Mouse (Mus musculus) midbrain, embryonic 16.5 days (tissue): ENCODE data around the gene Tbl2. TPM values are rescaled to one million over a fixed set of nuclear protein-coding genes. Genes with fewer than 3 reads are reported as not detected.

Source experiments
- ATAC-seq: fragments of 200-750 bp; cut with Nextera tagmentation; 2 replicates; pipeline ENCODE4 v1.8.0; 2017; ENCODE audit warnings: moderate TSS enrichment
- H3K27ac ChIP-seq: fragments of 300-500 bp; sonication (generic); 2 replicates; pipeline ENCODE4 v1.5.1; 2014; ENCODE audit warnings: mild to moderate bottlenecking, low read length, mixed read lengths
- H3K27me3 ChIP-seq: fragments of 300-500 bp; sonication (generic); 2 replicates; pipeline ENCODE4 v1.6.1; 2014; ENCODE audit warnings: low read depth, low read length, mixed read lengths; ENCODE audit not compliant: control insufficient read depth, insufficient read depth
- H3K36me3 ChIP-seq: fragments of 300-500 bp; sonication (generic); 2 replicates; pipeline ENCODE4 v1.6.1; 2014; ENCODE audit warnings: mild to moderate bottlenecking, low read length, moderate library complexity, mixed read lengths; ENCODE audit not compliant: control insufficient read depth, insufficient read depth
- H3K4me1 ChIP-seq: fragments of 300-500 bp; sonication (generic); 2 replicates; pipeline ENCODE4 v1.6.1; 2014; ENCODE audit warnings: mild to moderate bottlenecking, low read length, mixed read lengths; ENCODE audit not compliant: control insufficient read depth, insufficient read depth
- H3K4me2 ChIP-seq: fragments of 300-500 bp; sonication (generic); 2 replicates; pipeline ENCODE4 v1.6.1; 2014; ENCODE audit warnings: mild to moderate bottlenecking, low read length, mixed read lengths
- H3K4me3 ChIP-seq: fragments of 300-500 bp; sonication (generic); 2 replicates; pipeline ENCODE4 v1.5.1; 2014; ENCODE audit warnings: low read depth, mild to moderate bottlenecking, low read length, moderate library complexity, mixed read lengths
- H3K9ac ChIP-seq: fragments of 300-500 bp; sonication (generic); 2 replicates; pipeline ENCODE4 v1.6.1; 2014; ENCODE audit warnings: low read depth, low read length, mixed read lengths
- H3K9me3 ChIP-seq: fragments of 300-500 bp; sonication (generic); replicated peaks from 2 replicates; pipeline ENCODE4 v1.6.1; 2014; ENCODE audit warnings: mild to moderate bottlenecking, low read length, mixed read lengths; ENCODE audit not compliant: control insufficient read depth, poor library complexity, severe bottlenecking
- WGBS: fragments of 180-500 bp; shearing (Covaris S2); extraction: QIAGEN DNeasy Blood & Tissue Kit; methylation state at CpG from one replicate; pipeline ENCODE4 v1.1.7; 2014; 5-methylcytosine and 5-hydroxymethylcytosine counted together
- polyA plus RNA-seq: library from polyadenylated mRNA; unstranded; fragments of >200 nt; fragmentation: Nextera tagmentation; extraction: Ambion mirVana; gene quantifications from 2 replicates; pipeline ENCODE4 v1.2.1, GENCODE M21; 2015

Tbl2 gene
- polyA plus RNA-seq, 1 experiment from 2014 or later, result 12.9 TPM

- H3K9me3 ChIP-seq, result no peaks in the 10 kb centered on the region
- peaks cover 44% of the 10 kb centered on the region for H3K36me3 ChIP-seq
These were observed 29.5 kb downstream of the Tbl2 start for GRCm38 (mm10) chr5:135178996-135179395.

GRCm38 (mm10) chr5:135179616-135180015 lies 30.2 kb downstream of the Tbl2 start:
- WGBS, result 100% methylated on average over 5 of the region's 7 CpGs
- H3K9me3 ChIP-seq, result no peaks in the 10 kb centered on the region
- no peak for ATAC-seq
- H3K9ac ChIP-seq, result no peak overlapping the region
- H3K4me1 ChIP-seq, result no peaks in the 10 kb centered on the region
- H3K27me3 ChIP-seq, result no peaks in the 10 kb centered on the region
- no peak overlapping the region for H3K27ac ChIP-seq
- H3K36me3 ChIP-seq, result peaks cover 44% of the 10 kb centered on the region
- no peak overlapping the region for H3K4me3 ChIP-seq
- H3K4me2 ChIP-seq, result no peak overlapping the region

More at GRCm38 (mm10) chr5:135178996-135179395, 29.5 kb downstream of the Tbl2 start:
- H3K27ac ChIP-seq, result no peak overlapping the region
- H3K4me1 ChIP-seq, result no peaks in the 10 kb centered on the region
- no peak for ATAC-seq
- no peaks in the 10 kb centered on the region for H3K27me3 ChIP-seq
- H3K4me2 ChIP-seq, result no peak overlapping the region
- no peak overlapping the region for H3K9ac ChIP-seq
- 91% methylated on average over 4 of the region's 4 CpGs for WGBS
- no peak overlapping the region for H3K4me3 ChIP-seq

- peaks cover 41% of the 10 kb centered on the region for H3K36me3 ChIP-seq
- no peaks in the 10 kb centered on the region; the same call in 1 of the 2 replicates for H3K4me1 ChIP-seq
- H3K9ac ChIP-seq, result no peak overlapping the region
- H3K9me3 ChIP-seq, result no peaks in the 10 kb centered on the region
- H3K4me2 ChIP-seq, result no peak overlapping the region
- H3K4me3 ChIP-seq, result no peak overlapping the region
- H3K27ac ChIP-seq, result no peak overlapping the region
- no peaks in the 10 kb centered on the region for H3K27me3 ChIP-seq
- ATAC-seq, result no peak
- WGBS, result 95% methylated on average over 14 of the region's 14 CpGs
These were observed 31.3 kb downstream of the Tbl2 start for GRCm38 (mm10) chr5:135180796-135181195.

GRCm38 (mm10) chr5:135181776-135182175 lies 32.3 kb downstream of the Tbl2 start:
- ATAC-seq, result no peak
- H3K4me1 ChIP-seq, result peaks cover 5% of the 10 kb centered on the region; the same call in 1 of the 2 replicates
- H3K4me2 ChIP-seq, result no peak overlapping the region
- no peak overlapping the region for H3K9ac ChIP-seq
- H3K27me3 ChIP-seq, result no peaks in the 10 kb centered on the region
- no peak overlapping the region for H3K27ac ChIP-seq
- H3K9me3 ChIP-seq, result no peaks in the 10 kb centered on the region
- H3K36me3 ChIP-seq, result peaks cover 41% of the 10 kb centered on the region
- WGBS, result 75% methylated on average over 6 of the region's 6 CpGs
- no peak overlapping the region for H3K4me3 ChIP-seq

GRCm38 (mm10) chr5:135183131-135183861 lies 33.8 kb downstream of the Tbl2 start:
- Histone ChIP-seq H3K27me3 (no peaks in the 10 kb centered on the region), H3K4me1 (peaks cover 8% of the 10 kb centered on the region), H3K27ac (no peak overlapping the region), H3K36me3 (peaks cover 30% of the 10 kb centered on the region), H3K9ac (no peak overlapping the region), H3K9me3 (no peaks in the 10 kb centered on the region), H3K4me2 (no peak overlapping the region), H3K4me3 (no peak overlapping the region)
- ATAC-seq, result no peak
- whole genome bisulfite sequencing, result 68% methylated on average over 8 of the region's 8 CpGs

- Histone ChIP-seq H3K9me3 (no peaks in the 10 kb centered on the region), H3K27me3 (no peaks in the 10 kb centered on the region), H3K4me1 (peaks cover 25% of the 10 kb centered on the region), H3K4me3 (no peak overlapping the region), H3K9ac (no peak overlapping the region), H3K4me2 (no peak overlapping the region), H3K36me3 (peaks cover 20% of the 10 kb centered on the region), H3K27ac (no peak overlapping the region)
- WGBS, result 96% methylated on average over 3 of the region's 3 CpGs
- ATAC-seq, result no peak
These were observed 35.6 kb downstream of the Tbl2 start for GRCm38 (mm10) chr5:135185016-135185415.

- 33% methylated on average over 3 of the region's 3 CpGs for WGBS
- no peak overlapping the region for H3K27ac ChIP-seq
- H3K9me3 ChIP-seq, result no peaks in the 10 kb centered on the region
- no peak overlapping the region for H3K4me2 ChIP-seq
- no peak for ATAC-seq
- no peak overlapping the region for H3K9ac ChIP-seq
- H3K4me1 ChIP-seq, result peaks cover 26% of the 10 kb centered on the region
- peaks cover 14% of the 10 kb centered on the region for H3K36me3 ChIP-seq
- H3K4me3 ChIP-seq, result no peak overlapping the region
- H3K27me3 ChIP-seq, result no peaks in the 10 kb centered on the region
These were observed 36.1 kb downstream of the Tbl2 start for GRCm38 (mm10) chr5:135185596-135185995.

GRCm38 (mm10) chr5:135186231-135186620 lies 36.8 kb downstream of the Tbl2 start:
- ATAC-seq, result peak; percentile 11; the same call in 1 of the 2 replicates

GRCm38 (mm10) chr5:135186621-135187348 lies 37.3 kb downstream of the Tbl2 start, which contains the start of gene Baz1b:
Gene Baz1b, plus strand, starts transcription at chr5:135187264.
- Histone ChIP-seq H3K4me2 (peak within 1 kb of the TSS; percentile 93), H3K27me3 (no peaks in the 10 kb centered on the region), H3K36me3 (peaks cover 9% of the 10 kb centered on the region), H3K4me1 (peaks cover 30% of the 10 kb centered on the region), H3K27ac (peak within 1 kb of the TSS; percentile 95), H3K9me3 (no peaks in the 10 kb centered on the region), H3K9ac (peak within 1 kb of the TSS; percentile 84), H3K4me3 (peak within 1 kb of the TSS; percentile 76)
- WGBS, result under 1% methylated on average over 54 of the region's 57 CpGs
- peak; percentile 97 for ATAC-seq

More at GRCm38 (mm10) chr5:135186231-135186620, 36.8 kb downstream of the Tbl2 start:
- peak overlapping the region; percentile 84 for H3K9ac ChIP-seq
- H3K27me3 ChIP-seq, result no peaks in the 10 kb centered on the region
- no peaks in the 10 kb centered on the region for H3K9me3 ChIP-seq
- H3K4me2 ChIP-seq, result peak overlapping the region; percentile 76
- H3K36me3 ChIP-seq, result peaks cover 11% of the 10 kb centered on the region
- peak overlapping the region; percentile 95 for H3K27ac ChIP-seq
- peak overlapping the region; percentile 76 for H3K4me3 ChIP-seq
- 21% methylated on average over 10 of the region's 10 CpGs for whole genome bisulfite sequencing
- peaks cover 26% of the 10 kb centered on the region for H3K4me1 ChIP-seq
